Mouse (Mus musculus): ENCODE measurements around the gene Pttg1ip. TPM values are rescaled to one million over a fixed set of nuclear protein-coding genes. Genes with fewer than 3 reads are reported as not detected.
A peak's percentile ranks its signal among the peaks of the same experiment; 100 is the strongest.

Pttg1ip gene
- polyA plus RNA-seq, 1 experiment from 2014 or later = 135 TPM

- H3K4me3 ChIP-seq (ENCODE audit: low read depth, low read length) = no peak overlapping the region
- H3K4me1 ChIP-seq (ENCODE audit: control insufficient read depth, insufficient read depth, low read length) = peaks cover 17% of the 10 kb centered on the region
- DNase-seq (ENCODE audit: low spot score) (no peak), ATAC-seq (ENCODE audit: low read depth) (no peak)
- H3K9ac ChIP-seq (ENCODE audit: low read depth, low read length) = no peak overlapping the region
- no peak overlapping the region for H3K4me2 ChIP-seq (ENCODE audit: low read depth, low read length)
- 52% methylated on average over 10 of the region's 10 CpGs for WGBS
- H3K9me3 ChIP-seq (ENCODE audit: control insufficient read depth, low read length) = no peaks in the 10 kb centered on the region
- H3K27me3 ChIP-seq (replicated peaks; ENCODE audit: control insufficient read depth, insufficient read depth, low read length) = no peaks in the 10 kb centered on the region
- H3K27ac ChIP-seq (replicated peaks; ENCODE audit: low read depth, low read length) = no peak overlapping the region
- H3K36me3 ChIP-seq (ENCODE audit: control insufficient read depth, insufficient read depth, low read length) = no peaks in the 10 kb centered on the region
Measured at GRCm38 (mm10) chr10:77580027-77580920, 1.2 kb upstream of the Pttg1ip start.

GRCm38 (mm10) chr10:77581023-77581407 lies 505 bp upstream of the Pttg1ip start:
- peaks cover 3% of the 10 kb centered on the region; the same call in 1 of the 2 replicates for H3K36me3 ChIP-seq (ENCODE audit: control insufficient read depth, insufficient read depth, low read length)
- ATAC-seq (ENCODE audit: low read depth) (no peak), DNase-seq (ENCODE audit: low spot score) (no peak)
- H3K27ac ChIP-seq (replicated peaks; ENCODE audit: low read depth, low read length) = peak overlapping the region; percentile 49
- H3K4me2 ChIP-seq (ENCODE audit: low read depth, low read length) = peak overlapping the region; percentile 83
- 4% methylated on average over 8 of the region's 8 CpGs for WGBS
- peaks cover 17% of the 10 kb centered on the region for H3K4me1 ChIP-seq (ENCODE audit: control insufficient read depth, insufficient read depth, low read length)
- peak overlapping the region; percentile 81 for H3K9ac ChIP-seq (ENCODE audit: low read depth, low read length)
- peak overlapping the region; percentile 75 for H3K4me3 ChIP-seq (ENCODE audit: low read depth, low read length)
- H3K9me3 ChIP-seq (ENCODE audit: control insufficient read depth, low read length) = no peaks in the 10 kb centered on the region
- H3K27me3 ChIP-seq (replicated peaks; ENCODE audit: control insufficient read depth, insufficient read depth, low read length) = no peaks in the 10 kb centered on the region

GRCm38 (mm10) chr10:77582285-77582618 lies 732 bp downstream of the Pttg1ip start:
- no peaks in the 10 kb centered on the region for H3K27me3 ChIP-seq (replicated peaks; ENCODE audit: control insufficient read depth, insufficient read depth, low read length)
- WGBS = 3% methylated on average over 8 of the region's 8 CpGs
- H3K27ac ChIP-seq (replicated peaks; ENCODE audit: low read depth, low read length) = peak overlapping the region; percentile 89; the same call in 1 of the 2 replicates
- H3K9me3 ChIP-seq (ENCODE audit: control insufficient read depth, low read length) = no peaks in the 10 kb centered on the region
- ATAC-seq (ENCODE audit: low read depth) (no peak), DNase-seq (ENCODE audit: low spot score) (no peak)
- peaks cover 17% of the 10 kb centered on the region for H3K4me1 ChIP-seq (ENCODE audit: control insufficient read depth, insufficient read depth, low read length)
- H3K4me2 ChIP-seq (ENCODE audit: low read depth, low read length) = peak overlapping the region; percentile 83
- H3K36me3 ChIP-seq (ENCODE audit: control insufficient read depth, insufficient read depth, low read length) = peaks cover 11% of the 10 kb centered on the region; the same call in 1 of the 2 replicates
- peak overlapping the region; percentile 81 for H3K9ac ChIP-seq (ENCODE audit: low read depth, low read length)
- peak overlapping the region; percentile 75 for H3K4me3 ChIP-seq (ENCODE audit: low read depth, low read length)

GRCm38 (mm10) chr10:77583795-77584422 lies 2.4 kb downstream of the Pttg1ip start:
- Histone ChIP-seq H3K4me2 (ENCODE audit: low read depth, low read length) (no peak overlapping the region), H3K9ac (ENCODE audit: low read depth, low read length) (0 out of 2 replicates have a peak overlapping the region, but pooled peaks have one; percentile 19), H3K36me3 (ENCODE audit: control insufficient read depth, insufficient read depth, low read length) (peaks cover 25% of the 10 kb centered on the region; the same call in 1 of the 2 replicates), H3K4me1 (ENCODE audit: control insufficient read depth, insufficient read depth, low read length) (peaks cover 17% of the 10 kb centered on the region), H3K27me3 (replicated peaks; ENCODE audit: control insufficient read depth, insufficient read depth, low read length) (no peaks in the 10 kb centered on the region), H3K9me3 (ENCODE audit: control insufficient read depth, low read length) (no peaks in the 10 kb centered on the region), H3K27ac (replicated peaks; ENCODE audit: low read depth, low read length) (no peak overlapping the region), H3K4me3 (ENCODE audit: low read depth, low read length) (no peak overlapping the region)
- DNase-seq (ENCODE audit: low spot score) (peak; percentile 30), ATAC-seq (ENCODE audit: low read depth) (no peak)
- 69% methylated on average over 10 of the region's 10 CpGs for WGBS

- Histone ChIP-seq H3K9ac (ENCODE audit: low read depth, low read length) (no peak overlapping the region), H3K27ac (replicated peaks; ENCODE audit: low read depth, low read length) (no peak overlapping the region), H3K4me3 (ENCODE audit: low read depth, low read length) (no peak overlapping the region), H3K4me1 (ENCODE audit: control insufficient read depth, insufficient read depth, low read length) (peaks cover 17% of the 10 kb centered on the region), H3K4me2 (ENCODE audit: low read depth, low read length) (no peak overlapping the region), H3K36me3 (ENCODE audit: control insufficient read depth, insufficient read depth, low read length) (peaks cover 47% of the 10 kb centered on the region), H3K27me3 (replicated peaks; ENCODE audit: control insufficient read depth, insufficient read depth, low read length) (no peaks in the 10 kb centered on the region), H3K9me3 (ENCODE audit: control insufficient read depth, low read length) (no peaks in the 10 kb centered on the region)
- WGBS = 91% methylated on average over 3 of the region's 3 CpGs
- no peak for DNase-seq (ENCODE audit: low spot score)
- ATAC-seq (ENCODE audit: low read depth) = no peak
Measured at GRCm38 (mm10) chr10:77586637-77587036, 5.1 kb downstream of the Pttg1ip start.

- Histone ChIP-seq H3K9ac (ENCODE audit: low read depth, low read length) (no peak overlapping the region), H3K27me3 (replicated peaks; ENCODE audit: control insufficient read depth, insufficient read depth, low read length) (no peaks in the 10 kb centered on the region), H3K36me3 (ENCODE audit: control insufficient read depth, insufficient read depth, low read length) (peaks cover 53% of the 10 kb centered on the region), H3K27ac (replicated peaks; ENCODE audit: low read depth, low read length) (no peak overlapping the region), H3K4me1 (ENCODE audit: control insufficient read depth, insufficient read depth, low read length) (peaks cover 16% of the 10 kb centered on the region), H3K4me3 (ENCODE audit: low read depth, low read length) (no peak overlapping the region), H3K4me2 (ENCODE audit: low read depth, low read length) (no peak overlapping the region), H3K9me3 (ENCODE audit: control insufficient read depth, low read length) (no peaks in the 10 kb centered on the region)
- DNase-seq (ENCODE audit: low spot score) (no peak), ATAC-seq (ENCODE audit: low read depth) (no peak)
- WGBS = 87% methylated on average over 6 of the region's 6 CpGs
Measured at GRCm38 (mm10) chr10:77587091-77587775, 5.7 kb downstream of the Pttg1ip start.

- Histone ChIP-seq H3K27me3 (replicated peaks; ENCODE audit: control insufficient read depth, insufficient read depth, low read length) (no peaks in the 10 kb centered on the region), H3K4me3 (ENCODE audit: low read depth, low read length) (no peak overlapping the region), H3K4me1 (ENCODE audit: control insufficient read depth, insufficient read depth, low read length) (peaks cover 8% of the 10 kb centered on the region; the same call in 1 of the 2 replicates), H3K9me3 (ENCODE audit: control insufficient read depth, low read length) (no peaks in the 10 kb centered on the region), H3K9ac (ENCODE audit: low read depth, low read length) (no peak overlapping the region), H3K27ac (replicated peaks; ENCODE audit: low read depth, low read length) (no peak overlapping the region), H3K36me3 (ENCODE audit: control insufficient read depth, insufficient read depth, low read length) (peaks cover 61% of the 10 kb centered on the region), H3K4me2 (ENCODE audit: low read depth, low read length) (no peak overlapping the region)
- DNase-seq (ENCODE audit: low spot score) (no peak), ATAC-seq (ENCODE audit: low read depth) (no peak)
- WGBS = 65% methylated on average over 2 of the region's 2 CpGs
Measured at GRCm38 (mm10) chr10:77588036-77588435, 6.5 kb downstream of the Pttg1ip start.

GRCm38 (mm10) chr10:77589117-77589516 lies 7.6 kb downstream of the Pttg1ip start:
- Histone ChIP-seq H3K9ac (ENCODE audit: low read depth, low read length) (no peak overlapping the region), H3K27me3 (replicated peaks; ENCODE audit: control insufficient read depth, insufficient read depth, low read length) (no peaks in the 10 kb centered on the region), H3K4me3 (ENCODE audit: low read depth, low read length) (no peak overlapping the region), H3K36me3 (ENCODE audit: control insufficient read depth, insufficient read depth, low read length) (peaks cover 72% of the 10 kb centered on the region), H3K27ac (replicated peaks; ENCODE audit: low read depth, low read length) (no peak overlapping the region; the same call in 1 of the 2 replicates), H3K4me1 (ENCODE audit: control insufficient read depth, insufficient read depth, low read length) (no peaks in the 10 kb centered on the region), H3K9me3 (ENCODE audit: control insufficient read depth, low read length) (no peaks in the 10 kb centered on the region), H3K4me2 (ENCODE audit: low read depth, low read length) (no peak overlapping the region)
- DNase-seq (ENCODE audit: low spot score) = no peak
- WGBS = 78% methylated on average over 7 of the region's 7 CpGs
- ATAC-seq (ENCODE audit: low read depth) = no peak
